Mouse (Mus musculus) right cerebral cortex, postnatal 4 days (tissue): ENCODE measurements around the gene Plb1.

Experiments used
- DNase-seq: peaks from one replicate; pipeline ENCODE4 v3.0.0-alpha.2; 2022

Plb1 gene

DNA sequence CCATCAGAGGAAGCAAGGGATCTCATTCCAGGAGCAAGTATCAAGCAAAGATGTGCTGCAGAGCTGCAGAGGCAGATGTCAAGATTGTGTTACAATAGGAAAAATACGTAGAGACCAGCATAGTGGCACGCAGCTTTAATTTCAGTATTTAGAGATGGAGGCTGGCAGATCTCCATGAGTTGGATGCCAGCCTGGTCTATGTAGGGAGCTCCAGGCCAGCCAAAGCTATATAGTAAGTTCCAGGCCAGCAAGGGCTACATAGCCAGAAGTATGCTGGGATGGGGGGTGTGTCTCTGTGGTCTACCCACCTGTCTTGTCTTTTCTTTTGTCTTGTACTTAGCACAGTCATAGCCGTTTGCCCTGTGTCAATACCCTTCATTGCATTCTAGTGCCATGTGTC is 28.7 kb downstream of the Plb1 start:
- DNase-seq: no peak

DNA sequence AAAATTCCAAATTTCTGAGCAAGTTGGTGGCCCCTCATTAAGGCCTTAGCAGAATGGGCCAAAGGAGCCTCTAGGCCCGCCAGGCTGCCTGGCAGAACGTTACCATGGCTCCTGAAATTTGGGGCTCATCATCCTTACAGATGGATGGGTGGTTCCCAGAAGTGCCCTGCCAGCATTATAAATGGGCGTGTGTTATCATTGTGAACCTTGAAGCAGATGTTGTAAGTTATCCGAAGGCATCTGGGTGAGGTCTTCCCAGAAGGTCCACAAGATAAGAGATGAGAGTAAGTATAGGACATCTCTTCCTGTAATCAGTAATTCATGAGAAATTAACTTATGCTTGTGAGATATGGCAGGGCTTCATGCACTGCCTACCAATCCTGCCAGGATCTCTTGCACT is 30.0 kb downstream of the Plb1 start:
- no peak for DNase-seq

DNA sequence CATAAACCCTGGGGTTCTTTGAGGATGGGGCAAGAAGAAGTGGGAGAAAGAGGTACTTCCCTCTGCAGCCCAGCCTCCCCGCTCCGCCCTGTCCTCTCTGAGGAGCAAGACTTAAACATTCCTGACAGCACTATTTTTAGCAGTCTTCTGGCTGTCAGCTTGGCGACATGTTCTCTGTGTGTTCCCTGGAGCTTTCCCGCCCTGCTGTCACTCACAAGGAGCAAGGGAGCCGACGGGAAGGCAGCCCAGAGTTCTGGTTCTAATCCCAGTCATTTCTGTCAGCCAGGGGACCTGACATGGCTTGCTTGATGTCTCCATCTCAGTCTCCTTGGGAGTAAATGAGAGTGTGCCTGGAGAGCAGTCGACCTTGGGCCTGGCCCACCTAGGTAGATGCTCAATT is 40.0 kb downstream of the Plb1 start:
- peak; percentile 27 for DNase-seq

DNA sequence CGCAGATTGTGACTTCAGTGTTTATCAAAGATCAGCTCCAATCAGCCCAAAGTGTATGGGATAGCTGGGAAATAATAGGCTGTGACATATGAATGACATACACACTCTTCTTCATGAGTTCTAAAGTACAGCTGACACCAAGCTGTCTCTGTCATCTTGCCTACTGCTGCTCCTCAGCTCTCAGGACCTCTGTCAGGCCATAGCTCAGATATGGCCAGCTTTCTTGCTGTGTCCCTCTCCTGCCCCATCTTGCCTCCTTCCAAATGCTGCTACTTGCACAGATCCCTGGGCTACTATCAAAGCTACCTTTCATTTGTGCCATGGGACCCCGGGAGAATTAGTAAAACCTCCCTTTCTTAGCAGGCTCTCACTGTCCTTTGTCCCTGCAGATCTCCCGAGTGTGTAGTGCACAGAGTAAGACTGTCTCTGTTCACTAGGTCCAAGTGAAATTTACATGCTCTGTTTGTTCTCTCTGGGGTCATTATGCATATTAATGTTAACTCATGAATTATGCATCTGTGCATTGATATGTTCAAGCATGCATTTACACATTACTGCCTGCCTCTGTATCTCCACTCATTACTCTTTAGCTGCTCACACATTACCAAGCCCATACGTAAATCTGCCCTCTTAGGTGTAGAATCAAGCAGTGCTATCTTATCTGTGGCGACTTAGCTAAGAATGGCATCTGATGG is 45.6 kb downstream of the Plb1 start:
- no peak for DNase-seq

DNA sequence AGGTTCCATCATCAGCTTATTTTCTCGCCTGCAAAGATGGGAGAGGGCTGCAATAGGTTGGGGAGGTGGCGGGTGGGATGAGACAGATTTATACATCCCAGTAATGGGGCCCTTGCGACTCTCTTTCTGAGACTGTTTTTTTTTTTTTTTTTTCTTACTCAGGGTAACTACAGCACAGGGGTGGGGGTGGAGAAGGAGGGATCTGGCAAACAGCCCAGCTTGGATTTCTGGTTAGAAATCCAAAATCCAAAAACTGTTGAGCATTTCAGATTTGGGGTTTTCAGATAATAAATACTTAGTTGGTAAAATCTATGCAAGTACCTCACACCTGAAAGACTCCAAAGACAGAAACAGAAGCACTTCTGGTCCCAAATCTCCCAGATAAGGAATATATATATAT is 47.6 kb downstream of the Plb1 start:
- DNase-seq: no peak

DNA sequence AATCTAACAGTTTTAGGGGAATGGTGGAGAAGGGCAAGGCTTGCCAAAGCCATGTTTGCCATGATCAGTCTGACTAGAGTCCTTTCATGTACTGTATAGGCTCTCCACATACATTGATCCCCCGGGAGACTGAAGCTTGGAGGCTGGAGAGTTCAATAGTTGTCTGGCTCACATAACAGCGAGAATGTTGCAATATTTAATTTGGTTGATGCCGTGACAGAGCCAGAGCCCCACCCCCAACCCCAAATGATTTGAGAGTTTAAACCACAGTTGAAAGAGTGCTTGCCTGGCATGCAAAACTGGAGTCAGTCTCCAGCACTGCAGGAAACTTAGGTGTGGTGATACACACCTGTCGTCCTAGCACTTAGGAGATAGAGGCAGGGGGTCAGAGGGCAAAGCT is 49.8 kb downstream of the Plb1 start:
- no peak for DNase-seq

DNA sequence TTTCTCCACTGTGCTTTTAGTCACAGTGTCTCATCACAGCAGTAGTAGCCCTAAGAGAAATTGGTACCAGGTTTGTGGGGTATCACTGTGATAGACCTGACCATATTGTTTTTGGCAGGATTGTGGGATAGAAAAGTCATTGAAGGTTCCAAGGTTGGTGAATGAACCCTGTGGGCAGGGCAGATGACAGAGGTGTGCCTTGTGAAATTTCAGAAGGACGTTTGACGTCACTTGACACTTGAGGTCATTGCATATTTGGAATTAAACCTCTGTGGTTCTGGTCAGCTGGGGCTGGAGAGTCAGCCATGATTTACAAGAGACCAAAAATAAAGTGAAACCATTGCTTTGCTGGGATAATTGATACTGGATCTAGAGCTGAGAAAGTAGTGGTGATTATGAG is 50.9 kb downstream of the Plb1 start:
- no peak for DNase-seq

DNA sequence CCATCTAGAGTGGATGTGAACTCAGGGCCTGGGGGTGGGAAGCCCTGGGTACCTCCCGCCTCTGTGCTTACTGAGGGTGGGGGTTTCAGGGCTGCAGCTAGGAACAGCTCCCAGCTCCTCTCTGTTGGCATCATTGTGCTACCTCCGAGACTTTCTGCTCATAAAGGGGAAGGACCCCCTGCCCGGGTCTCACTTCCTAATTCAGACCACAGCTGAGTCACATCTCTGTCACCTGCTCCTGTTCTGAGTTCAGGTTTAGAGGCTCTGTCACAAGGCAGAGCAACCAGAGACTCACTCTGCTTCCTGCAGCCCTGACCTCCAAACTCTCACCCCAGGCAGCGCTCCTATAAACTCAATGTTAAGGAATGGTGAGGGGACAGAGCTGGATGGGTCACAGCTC is 53.8 kb downstream of the Plb1 start:
- no peak for DNase-seq

DNA sequence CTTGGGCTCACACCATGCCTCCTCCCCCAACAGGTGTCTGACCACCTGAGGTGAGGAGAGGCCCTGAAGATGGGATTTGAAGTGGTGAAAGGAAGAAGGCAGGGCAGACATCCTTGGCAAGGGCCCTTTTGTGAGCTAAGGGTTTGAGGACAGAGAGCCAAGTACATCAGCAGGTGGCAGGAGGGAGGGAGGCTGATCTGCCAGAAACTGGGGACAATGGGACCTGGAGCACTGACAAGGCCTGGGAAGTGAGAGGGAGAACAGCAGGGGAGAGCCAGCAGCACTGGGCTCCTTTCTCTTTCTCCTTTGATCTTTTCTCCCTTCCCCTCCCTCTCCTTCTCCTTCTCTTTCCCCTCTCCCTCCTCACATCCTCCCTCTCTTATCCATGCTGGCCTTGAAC is 55.5 kb downstream of the Plb1 start:
- no peak for DNase-seq

DNA sequence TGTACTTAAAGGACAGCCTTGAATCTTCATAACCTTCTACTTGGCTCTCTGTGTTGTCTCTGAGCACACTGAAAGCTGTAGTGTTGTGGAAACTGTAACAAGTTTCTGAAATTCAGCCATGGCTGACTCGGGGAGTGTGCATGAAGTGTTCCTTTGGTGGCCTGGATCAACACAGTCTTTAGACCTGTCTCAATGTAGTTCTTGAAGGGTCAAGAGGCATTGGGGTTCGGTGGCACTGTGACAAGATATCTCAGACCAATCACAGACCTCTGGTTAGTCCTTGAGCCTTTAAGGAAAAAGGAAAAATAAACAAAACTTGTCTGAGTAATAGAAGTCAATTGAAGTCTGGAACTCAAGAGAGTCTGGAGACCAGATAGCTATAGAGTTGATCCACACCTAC is 58.8 kb downstream of the Plb1 start:
- DNase-seq: no peak

DNA sequence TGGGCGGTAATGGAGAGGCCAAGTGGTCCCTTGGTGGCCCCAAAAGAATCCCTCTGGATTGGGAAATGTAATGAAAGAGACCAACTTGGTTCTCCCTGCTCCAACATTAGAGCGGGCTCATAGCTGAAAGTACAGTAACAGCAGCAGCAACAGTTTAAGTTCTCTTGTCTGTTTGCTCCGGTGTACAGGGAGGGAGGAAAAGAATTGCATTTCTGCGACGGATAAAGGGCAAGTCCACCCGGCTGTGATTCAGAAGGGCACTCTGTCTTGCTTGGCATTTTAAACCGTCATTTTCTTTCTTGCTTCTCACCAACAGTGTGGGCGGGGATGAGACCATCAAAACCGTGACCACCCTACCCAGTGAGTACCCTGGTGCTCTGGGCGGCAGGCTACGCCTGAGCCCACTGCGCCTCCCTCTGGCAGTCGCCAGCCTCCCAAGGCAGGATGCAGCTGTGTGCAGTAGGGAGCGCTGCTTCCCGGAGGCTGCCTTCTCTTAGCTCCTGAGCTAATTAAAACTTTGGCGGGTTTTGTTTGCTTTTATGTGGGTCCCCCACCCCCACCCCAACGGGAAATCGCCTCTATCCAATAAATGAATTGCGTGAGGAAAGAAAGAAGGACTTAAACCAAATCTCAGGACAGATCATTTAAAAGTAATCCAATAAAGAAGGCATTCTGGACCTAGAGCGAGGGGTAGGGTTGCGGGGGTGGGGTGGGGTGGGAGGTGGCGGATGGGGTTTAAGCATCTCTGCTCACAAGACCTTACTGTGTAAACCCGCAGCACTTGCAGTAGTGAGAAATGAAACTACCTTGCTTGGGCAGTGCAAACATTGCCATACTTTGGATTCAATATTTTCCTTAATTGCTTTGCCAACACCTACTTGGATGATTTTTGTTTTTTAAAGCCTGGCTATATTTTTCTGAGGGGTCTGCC is 70.7 kb downstream of the Plb1 start:
- DNase-seq: peak; percentile 67

DNA sequence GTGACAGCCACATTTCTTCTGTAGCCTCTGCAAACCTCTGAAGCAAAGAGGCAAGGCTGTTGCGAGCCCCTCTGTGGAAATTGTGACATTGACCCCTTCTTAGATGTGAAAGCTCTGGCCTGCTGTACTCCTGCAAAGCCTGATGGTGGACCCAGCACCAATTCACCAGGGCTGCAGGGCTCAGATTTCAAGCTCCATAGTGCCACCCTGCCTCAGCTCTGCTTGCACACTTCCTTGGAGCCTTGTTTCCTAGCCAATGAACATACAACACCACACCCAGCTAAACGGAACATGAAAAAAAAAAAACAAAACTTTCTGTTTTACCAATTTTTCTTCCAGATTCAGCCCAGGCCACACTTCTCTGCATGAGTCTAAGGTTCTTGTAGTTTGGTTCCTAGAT is 74.6 kb downstream of the Plb1 start:
- no peak for DNase-seq

DNA sequence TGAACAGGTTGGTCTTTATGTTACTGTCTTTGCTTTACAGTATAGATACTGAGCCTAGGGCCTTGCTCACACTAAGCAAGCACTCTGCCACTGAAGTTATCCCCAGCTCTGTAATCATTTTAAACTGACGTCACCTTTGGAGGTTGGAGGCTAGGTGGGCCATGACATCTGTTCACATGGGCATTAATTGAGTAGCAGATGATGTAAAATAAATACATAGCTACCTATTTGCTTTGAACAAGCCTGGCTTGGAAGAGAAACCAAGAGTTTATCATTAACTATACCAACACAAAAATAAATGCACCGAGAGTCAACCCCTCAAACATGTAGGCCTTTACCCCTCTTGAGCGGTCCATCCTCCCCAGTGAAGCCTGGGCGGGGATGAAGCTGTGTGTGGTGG is 76.1 kb downstream of the Plb1 start:
- DNase-seq: no peak

DNA sequence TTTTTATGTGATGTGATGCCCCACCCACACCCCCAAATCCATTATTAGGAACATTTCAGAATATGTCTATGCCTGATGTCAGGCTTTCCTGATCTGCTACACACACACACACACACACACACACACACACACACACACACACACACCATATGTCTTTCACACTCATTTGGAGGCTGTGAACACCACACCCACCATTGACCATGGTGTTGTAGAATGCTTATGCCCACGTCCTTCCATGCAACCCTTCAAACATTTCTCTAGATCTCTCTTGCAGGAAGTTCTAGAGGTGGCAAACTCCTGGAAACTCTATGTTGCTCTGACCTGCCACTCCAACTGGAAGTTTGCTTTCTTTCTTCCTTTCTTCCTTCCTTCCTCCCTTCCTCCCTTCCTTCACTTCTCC is 77.2 kb downstream of the Plb1 start:
- DNase-seq: no peak

DNA sequence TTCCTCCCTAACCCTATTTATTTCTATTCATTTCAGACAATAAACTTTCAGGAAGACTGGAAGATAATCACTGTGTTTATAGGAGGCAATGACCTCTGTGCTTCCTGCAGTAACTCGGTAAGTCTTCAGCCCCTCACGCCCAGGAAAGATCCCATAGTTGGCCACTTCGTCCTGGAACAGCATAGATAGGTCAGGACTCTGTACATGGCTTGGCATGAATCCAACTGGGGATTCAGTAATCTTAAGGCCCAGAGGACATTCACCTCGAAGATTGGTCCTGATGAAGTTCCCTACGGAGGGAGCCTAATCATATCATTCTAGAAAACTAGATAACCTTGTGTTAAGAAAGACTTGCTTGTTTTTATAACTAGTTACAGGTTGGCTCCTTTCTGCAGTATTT is 78.3 kb downstream of the Plb1 start:
- DNase-seq: no peak

DNA sequence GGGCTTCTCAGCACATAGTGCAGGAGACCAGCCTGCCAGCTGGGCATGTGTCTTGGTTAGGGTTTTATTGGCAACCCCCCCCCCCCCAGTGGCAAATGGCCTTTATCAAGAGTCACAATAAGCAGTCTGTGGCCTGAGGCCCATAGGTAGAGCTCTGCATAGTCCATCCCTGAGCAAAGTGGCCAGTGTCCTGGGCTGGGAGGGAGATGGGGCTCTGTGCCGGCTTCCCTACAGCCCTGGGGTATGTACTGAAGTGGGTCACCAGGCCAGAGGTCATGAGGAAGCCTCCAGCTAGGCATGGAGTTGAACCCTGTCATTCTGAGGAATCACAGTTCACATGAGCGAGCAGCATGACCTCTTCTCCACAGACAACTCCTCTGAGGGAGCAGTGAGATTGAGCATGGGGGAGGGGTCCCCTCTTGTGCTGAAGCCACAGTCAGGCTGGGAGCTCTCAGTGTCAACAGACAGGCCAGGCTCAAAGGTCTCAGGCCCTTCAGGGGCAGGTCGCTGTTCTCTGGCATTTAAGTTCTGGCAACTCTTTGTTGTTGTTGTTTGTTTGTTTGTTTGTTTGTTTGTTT is 79.2 kb downstream of the Plb1 start:
- no peak for DNase-seq

DNA sequence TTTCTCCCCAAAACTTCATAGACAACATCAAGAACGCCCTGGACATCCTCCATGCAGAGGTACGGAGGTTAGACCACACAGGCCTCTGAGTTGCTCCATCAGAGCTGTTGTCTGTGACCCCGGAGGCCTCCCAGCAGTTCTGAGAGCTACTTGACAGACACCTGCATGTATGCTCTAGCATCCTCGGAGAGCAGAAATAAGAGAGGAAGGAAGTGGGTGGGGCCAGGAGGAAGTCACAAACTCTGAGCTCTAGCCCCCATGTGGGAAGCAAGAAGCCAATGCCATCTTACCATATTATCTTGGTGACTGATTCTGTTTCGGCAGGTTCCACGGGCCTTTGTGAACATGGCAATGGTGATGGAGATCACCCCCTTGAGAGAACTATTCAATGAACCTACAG is 81.2 kb downstream of the Plb1 start:
- no peak for DNase-seq

DNA sequence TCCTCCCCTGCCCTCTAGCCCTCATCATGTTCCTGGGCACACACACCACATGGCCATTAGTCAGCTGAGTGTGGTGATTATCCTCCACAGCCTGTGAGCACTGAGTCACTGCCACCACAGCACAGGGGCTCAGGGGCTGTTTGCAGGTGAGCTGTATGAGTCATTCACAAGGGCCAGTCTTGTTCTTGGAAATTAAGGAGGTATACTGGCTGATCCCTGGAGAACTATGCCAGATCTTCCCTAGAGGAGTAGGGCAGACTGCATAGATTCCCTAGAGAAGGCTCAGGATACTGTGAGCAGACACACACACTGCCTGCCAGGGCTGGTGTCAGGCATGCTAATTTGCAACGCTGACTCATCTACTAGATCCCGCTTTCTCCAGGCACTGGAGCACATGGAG is 82.2 kb downstream of the Plb1 start:
- DNase-seq: no peak

DNA sequence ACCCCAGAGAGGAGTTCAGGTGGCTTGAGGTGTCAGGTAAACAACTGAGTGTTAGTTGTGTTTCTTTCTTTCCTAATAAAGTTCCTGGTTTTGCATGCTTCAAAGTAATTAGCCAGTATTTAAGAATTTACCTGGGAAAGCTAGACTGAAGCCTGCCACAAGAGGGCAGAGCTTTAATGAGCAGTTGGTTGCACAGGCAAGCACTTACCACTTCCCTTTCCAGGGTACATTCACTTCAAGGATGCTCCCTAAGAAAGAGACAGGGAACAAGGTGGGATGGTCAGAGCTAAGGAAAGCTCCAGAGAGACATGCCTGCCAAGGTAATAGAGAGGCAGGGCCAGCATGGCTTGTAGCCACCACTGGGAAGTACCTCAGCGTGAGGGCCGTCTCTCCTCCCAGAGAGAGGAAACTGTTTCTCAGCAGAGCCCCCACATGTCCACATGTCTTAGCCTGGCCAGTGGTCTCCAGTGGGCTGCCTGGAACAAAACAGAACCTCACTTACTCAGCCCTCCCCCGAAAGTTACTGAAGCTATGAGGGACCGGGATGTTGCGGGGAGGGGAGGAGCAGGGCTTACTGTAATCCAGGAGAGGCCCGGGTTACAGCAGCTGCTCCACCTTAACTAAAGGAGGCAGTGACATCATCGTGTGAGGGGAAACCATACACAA is 89.8 kb downstream of the Plb1 start:
- DNase-seq: peak; percentile 48

DNA sequence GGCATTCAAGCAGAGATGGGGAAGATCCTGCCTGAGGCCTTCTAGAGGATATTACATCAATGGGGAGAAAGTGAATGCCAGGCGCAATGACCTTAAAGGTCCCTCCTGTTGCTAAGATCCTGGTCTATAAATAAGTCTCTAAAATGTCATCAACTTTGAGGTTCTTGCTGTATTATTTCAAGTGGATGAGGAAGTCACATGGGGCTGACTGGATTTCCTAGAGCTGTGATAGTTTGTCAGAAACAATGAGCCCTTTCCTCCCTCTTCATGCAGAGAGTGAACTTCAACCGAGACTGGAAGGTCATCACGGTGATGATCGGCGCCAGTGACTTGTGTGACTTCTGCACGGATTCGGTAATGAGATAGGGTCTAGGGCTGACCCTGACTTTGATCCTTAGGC is 95.6 kb downstream of the Plb1 start:
- no peak for DNase-seq

DNA sequence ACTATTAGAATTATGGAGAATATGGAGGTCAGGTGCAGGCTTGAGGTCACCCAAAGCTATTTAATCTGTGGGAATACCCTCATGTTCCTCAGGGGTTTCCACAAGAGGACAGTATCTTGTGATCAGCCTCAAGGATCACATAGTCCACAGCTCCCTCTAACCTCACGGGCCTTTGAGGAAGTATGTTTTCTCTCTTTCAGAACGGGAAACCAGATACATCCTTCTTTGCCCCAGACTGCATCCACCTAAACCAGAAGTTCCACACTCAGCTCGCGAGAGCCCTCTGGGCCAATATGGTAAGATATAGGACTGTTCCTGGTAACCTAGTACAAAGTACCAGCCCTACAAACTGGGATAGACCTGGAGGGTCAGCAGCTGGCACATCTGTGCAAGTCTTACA is 100.1 kb downstream of the Plb1 start:
- no peak for DNase-seq

DNA sequence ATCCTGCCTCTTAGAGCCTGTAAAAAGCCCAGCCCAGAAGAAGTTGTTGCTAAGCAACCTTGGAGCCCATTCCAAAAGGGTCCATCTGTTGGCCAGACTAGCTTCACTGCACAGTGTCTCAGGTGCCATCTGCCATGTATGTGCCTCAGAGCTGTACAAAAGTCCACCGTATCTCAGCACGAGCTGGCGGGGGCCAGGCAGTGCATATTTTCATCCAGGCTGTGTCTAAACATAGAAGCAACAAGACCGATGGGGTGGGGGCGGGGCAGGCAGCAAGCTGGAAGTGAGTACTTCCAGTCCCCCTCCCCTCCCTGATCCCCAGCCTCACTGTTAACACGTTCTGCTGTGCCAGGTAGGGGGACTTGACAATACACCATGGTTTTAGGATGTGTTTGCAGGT is 102.7 kb downstream of the Plb1 start:
- DNase-seq: peak; percentile 92

DNA sequence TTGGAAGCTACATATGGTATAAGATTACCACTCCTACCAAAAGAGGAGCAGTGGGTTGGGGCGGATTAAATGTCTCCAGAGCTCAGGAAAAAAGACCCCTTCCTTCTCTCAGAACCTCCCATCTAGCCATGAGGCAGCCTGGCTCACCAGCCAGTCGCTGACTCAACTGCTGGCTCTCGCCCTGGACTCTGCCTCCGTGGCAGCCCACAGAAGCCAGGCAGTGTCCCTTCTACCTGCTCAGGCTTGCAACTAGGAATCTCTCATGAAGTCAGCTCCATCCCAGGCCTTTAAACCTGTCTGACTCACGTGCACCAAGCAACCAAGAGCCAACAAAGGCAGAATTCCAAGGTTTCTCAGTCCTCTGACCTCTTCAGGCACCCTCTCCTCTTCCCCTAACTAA is 103.6 kb downstream of the Plb1 start:
- no peak for DNase-seq

DNA sequence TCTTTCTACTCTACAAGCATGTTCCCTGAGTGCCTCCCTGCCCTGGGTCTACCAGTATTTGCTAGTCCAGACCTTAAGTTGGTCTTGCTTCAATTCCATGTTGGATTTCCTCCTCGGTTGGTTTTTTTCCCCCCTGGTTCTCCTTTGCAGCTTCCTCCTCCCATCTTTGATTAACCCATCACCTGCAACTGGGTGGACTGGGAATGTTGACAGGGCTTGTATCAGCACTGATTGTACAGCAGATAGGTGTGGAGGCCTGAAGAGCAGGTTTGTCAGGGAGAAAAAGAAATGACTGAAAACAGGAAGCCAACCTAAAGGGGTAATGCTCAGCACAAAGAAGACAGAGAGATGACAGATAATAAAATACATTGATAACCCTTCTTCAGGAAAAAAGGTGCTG is 104.8 kb downstream of the Plb1 start:
- DNase-seq: no peak
